Mouse (Mus musculus): ENCODE results near the gene Cyp26b1.

- TF ChIP-seq CTCF (IDR thresholded peaks at IDR 0.05; ENCODE audit: low read depth, low read length) (no peak), POLR2A (IDR thresholded peaks at IDR 0.05; ENCODE audit: extremely low read depth, insufficient read depth, low read length) (no peak)
Measured at GRCm38 (mm10) chr6:84594626-84595025, 918 bp upstream of the Cyp26b1 start.

Measured in liver, adult 2 months (tissue).